Mouse (Mus musculus) E14TG2a.4 (cell line): Measurements from ENCODE around the gene Srarp.

Experiments
- H3K27me3 ChIP-seq: 2 replicates; pipeline ENCODE4 v1.6.1; 2014; ENCODE audit warnings: low read length, control low read depth; ENCODE audit not compliant: insufficient read depth
- H3K36me3 ChIP-seq: 2 replicates; pipeline ENCODE4 v1.6.1; 2014; ENCODE audit warnings: low read length, control low read depth; ENCODE audit not compliant: insufficient read depth
- H3K4me1 ChIP-seq: replicated peaks from 2 replicates; pipeline ENCODE4 v1.6.1; 2014; ENCODE audit warnings: low read depth, low read length, control low read depth
- H3K4me3 ChIP-seq: replicated peaks from 2 replicates; pipeline ENCODE4 v1.5.1; 2014; ENCODE audit warnings: mild to moderate bottlenecking, low read length
- H3K9me3 ChIP-seq: 2 replicates; pipeline ENCODE4 v1.6.1; 2014; ENCODE audit warnings: low read length, control low read depth
- CTCF ChIP-seq: conservative IDR thresholded peaks from 2 replicates; pipeline ENCODE4 v1.5.1; 2014; ENCODE audit warnings: low read length
- NANOG ChIP-seq: IDR thresholded peaks from 2 replicates; pipeline ENCODE4 v1.6.1; 2014; ENCODE audit warnings: borderline replicate concordance, low read length, mixed read lengths
- POU5F1 ChIP-seq: IDR thresholded peaks from 2 replicates; pipeline ENCODE4 v1.6.1; 2014; ENCODE audit warnings: low read length, borderline replicate concordance

Gene Srarp

DNA sequence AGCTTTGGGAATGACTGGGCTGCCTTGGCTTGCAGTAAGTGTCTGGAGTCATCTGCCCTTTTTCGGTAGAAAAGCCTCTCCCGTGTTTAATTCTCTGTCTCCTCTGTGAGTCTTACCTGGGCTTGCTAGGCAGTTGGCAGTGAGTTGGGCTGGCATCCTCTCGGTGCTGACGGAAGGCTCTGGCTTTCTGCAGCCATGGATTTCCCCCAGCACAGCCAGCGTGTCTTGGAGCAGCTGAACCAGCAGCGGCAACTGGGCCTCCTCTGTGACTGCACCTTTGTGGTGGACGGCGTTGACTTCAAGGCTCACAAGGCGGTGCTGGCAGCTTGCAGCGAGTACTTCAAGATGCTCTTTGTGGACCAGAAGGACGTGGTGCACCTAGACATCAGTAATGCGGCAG, 25.7 kb upstream of the Srarp start:
- H3K9me3 ChIP-seq = no peaks in the 10 kb centered on the region
- H3K36me3 ChIP-seq = peaks cover 63% of the 10 kb centered on the region
- TF ChIP-seq CTCF = no peak
- TF ChIP-seq NANOG = no peak
- no peak for TF ChIP-seq POU5F1
- no peak overlapping the region for H3K4me3 ChIP-seq
- H3K27me3 ChIP-seq = no peaks in the 10 kb centered on the region
- peaks cover 87% of the 10 kb centered on the region for H3K4me1 ChIP-seq

GRCm38 (mm10) chr4:141461088-141461487, 25.2 kb upstream of the Srarp start:
- peaks cover 87% of the 10 kb centered on the region for H3K4me1 ChIP-seq
- no peaks in the 10 kb centered on the region for H3K27me3 ChIP-seq
- H3K36me3 ChIP-seq = peaks cover 60% of the 10 kb centered on the region
- no peaks in the 10 kb centered on the region for H3K9me3 ChIP-seq
- H3K4me3 ChIP-seq = no peak overlapping the region
- TF ChIP-seq NANOG (no peak), POU5F1 (no peak), CTCF (no peak)

- no peak for TF ChIP-seq CTCF
- TF ChIP-seq NANOG = no peak
- no peak for TF ChIP-seq POU5F1
- H3K36me3 ChIP-seq = peaks cover 60% of the 10 kb centered on the region
- no peak overlapping the region for H3K4me3 ChIP-seq
- peaks cover 87% of the 10 kb centered on the region for H3K4me1 ChIP-seq
- H3K27me3 ChIP-seq = no peaks in the 10 kb centered on the region
- no peaks in the 10 kb centered on the region for H3K9me3 ChIP-seq
Observed at GRCm38 (mm10) chr4:141460481-141460880, 24.6 kb upstream of the Srarp start.

DNA sequence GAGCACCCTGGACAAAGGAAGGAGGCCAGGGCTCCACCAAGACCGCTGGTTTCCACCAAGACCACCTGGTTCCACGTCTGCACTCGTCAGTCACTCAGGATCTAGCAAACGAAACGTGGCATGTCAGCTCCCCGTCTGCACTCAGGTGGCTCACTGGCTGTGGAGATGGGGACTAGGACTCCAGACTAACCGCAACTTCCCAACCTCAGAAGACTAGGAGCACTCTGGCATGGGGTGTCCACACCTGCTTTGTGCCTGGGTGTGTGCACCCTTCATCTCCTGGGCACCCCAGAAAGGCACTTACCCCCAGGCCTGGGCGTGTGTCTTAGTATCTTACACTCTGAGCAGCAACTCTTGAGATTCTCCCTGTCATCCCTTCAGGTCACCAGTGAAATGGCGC, 23.9 kb upstream of the Srarp start:
- TF ChIP-seq POU5F1 (no peak), NANOG (no peak), CTCF (no peak)
- peaks cover 81% of the 10 kb centered on the region for H3K4me1 ChIP-seq
- peaks cover 57% of the 10 kb centered on the region for H3K36me3 ChIP-seq
- H3K4me3 ChIP-seq = no peak overlapping the region
- H3K9me3 ChIP-seq = no peaks in the 10 kb centered on the region
- H3K27me3 ChIP-seq = no peaks in the 10 kb centered on the region

DNA sequence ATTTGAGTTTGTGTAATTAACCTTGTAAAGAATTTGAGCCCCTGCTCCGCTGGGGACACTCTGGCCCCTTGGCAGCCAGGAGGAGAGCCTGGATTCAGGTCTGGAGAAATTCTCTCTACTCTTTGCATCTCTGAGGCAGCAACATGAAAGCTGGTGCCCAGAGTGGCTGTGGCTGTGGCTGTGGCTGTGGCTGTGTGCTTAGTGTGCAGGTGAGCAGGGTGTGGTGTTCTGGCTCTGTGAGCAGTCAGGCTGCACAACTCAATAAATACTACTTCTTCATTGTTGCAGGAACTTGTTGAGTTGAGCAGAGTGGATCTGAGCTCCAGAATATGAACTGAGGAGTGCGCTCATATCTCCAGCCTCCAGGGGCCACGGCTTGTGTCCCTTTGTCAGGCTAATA, 23.0 kb upstream of the Srarp start:
- Histone ChIP-seq H3K36me3 (peaks cover 55% of the 10 kb centered on the region), H3K27me3 (no peaks in the 10 kb centered on the region), H3K9me3 (no peaks in the 10 kb centered on the region), H3K4me3 (no peak overlapping the region), H3K4me1 (peaks cover 72% of the 10 kb centered on the region)
- TF ChIP-seq CTCF (no peak), NANOG (no peak), POU5F1 (no peak)

DNA sequence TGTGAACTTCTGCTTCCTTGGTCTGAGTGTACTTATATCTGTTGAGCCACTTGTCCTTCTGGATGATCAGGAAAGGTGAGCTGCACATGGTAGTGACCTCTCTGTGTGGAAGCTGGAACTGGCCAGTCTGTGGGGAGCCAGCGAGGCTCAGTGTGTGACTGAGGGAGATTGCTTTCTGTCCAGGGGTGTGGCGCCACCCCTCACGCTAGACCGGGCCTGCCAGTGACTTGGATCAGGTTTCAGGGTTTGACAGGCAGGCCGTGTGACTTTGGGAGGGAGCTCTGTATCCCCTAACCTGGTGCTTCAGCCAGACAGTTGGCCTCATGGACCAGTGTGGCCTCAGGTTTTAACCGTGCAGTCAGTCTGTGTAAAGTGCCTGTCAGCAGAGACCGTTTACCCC, 22.3 kb upstream of the Srarp start:
- Histone ChIP-seq H3K4me3 (no peak overlapping the region; the same call in 1 of the 2 replicates), H3K36me3 (peaks cover 52% of the 10 kb centered on the region), H3K9me3 (no peaks in the 10 kb centered on the region), H3K4me1 (peaks cover 66% of the 10 kb centered on the region), H3K27me3 (no peaks in the 10 kb centered on the region)
- no peak for TF ChIP-seq NANOG
- no peak for TF ChIP-seq CTCF
- TF ChIP-seq POU5F1 = no peak

DNA sequence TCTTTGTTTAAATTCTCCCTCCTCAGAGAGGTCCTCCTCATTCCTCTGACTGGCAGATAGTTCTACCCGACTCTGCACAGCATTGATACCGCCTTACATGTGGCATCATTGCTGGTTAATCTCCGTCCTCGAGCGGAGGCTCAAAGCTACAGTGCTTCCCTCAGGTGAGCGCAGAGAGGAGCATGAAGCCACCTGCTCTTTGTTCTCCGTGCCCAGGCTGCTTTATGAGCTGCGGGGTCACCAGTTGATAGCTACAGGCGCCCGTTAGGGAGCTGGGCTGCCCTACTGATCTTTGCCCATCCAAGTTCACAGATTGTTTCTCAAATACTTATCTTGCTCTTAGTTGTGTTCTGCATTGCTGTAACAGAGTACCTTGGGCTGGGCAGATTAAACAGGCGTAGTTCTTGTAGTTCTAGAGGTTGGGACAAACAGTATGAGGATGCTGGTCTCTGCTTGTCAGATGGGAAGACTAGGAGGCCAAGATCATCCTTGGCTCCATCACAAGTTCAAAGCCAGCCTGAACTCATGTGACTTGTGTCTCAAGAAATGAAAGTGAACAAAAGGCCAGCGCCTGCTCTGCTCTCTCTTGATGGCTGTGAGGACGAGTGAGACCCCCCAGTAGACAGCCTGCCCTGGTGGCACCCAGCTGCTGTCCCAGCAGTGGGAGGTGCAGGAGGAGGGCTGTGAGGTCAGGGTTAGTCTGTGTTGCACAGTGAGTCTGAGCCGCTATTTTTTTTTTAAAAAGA, 20.5 kb upstream of the Srarp start:
- H3K9me3 ChIP-seq = no peaks in the 10 kb centered on the region
- peaks cover 56% of the 10 kb centered on the region for H3K4me1 ChIP-seq
- no peaks in the 10 kb centered on the region for H3K27me3 ChIP-seq
- TF ChIP-seq POU5F1 (no peak), CTCF (no peak), NANOG (no peak)
- peaks cover 49% of the 10 kb centered on the region for H3K36me3 ChIP-seq
- no peak overlapping the region for H3K4me3 ChIP-seq

DNA sequence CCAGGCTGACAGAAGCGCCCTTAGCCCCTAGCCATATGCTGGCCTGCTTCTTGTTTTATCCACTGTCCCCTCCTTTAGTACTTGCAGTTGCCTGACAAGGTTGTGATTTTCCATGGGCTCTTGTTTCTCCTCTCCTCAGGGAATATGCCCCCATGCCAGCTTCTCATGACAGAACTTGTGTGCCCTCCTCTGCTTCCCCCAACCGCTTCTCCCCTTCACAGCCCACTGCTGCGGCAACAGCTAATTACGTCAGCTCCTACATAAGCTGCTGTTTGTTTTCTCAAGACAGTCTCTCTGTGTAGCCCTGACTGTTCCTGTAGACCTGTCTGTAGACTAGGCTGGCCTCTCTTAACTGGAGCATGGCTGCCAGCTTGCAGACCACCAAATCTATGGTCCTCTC, 19.6 kb upstream of the Srarp start:
- no peak overlapping the region for H3K4me3 ChIP-seq
- peaks cover 47% of the 10 kb centered on the region for H3K36me3 ChIP-seq
- H3K9me3 ChIP-seq = no peaks in the 10 kb centered on the region
- H3K4me1 ChIP-seq = peaks cover 53% of the 10 kb centered on the region
- TF ChIP-seq NANOG (no peak), CTCF (no peak), POU5F1 (no peak)
- no peaks in the 10 kb centered on the region for H3K27me3 ChIP-seq

GRCm38 (mm10) chr4:141454581-141455350, 18.9 kb upstream of the Srarp start:
- H3K4me3 ChIP-seq = no peak overlapping the region
- no peaks in the 10 kb centered on the region for H3K27me3 ChIP-seq
- no peaks in the 10 kb centered on the region for H3K9me3 ChIP-seq
- H3K36me3 ChIP-seq = peaks cover 42% of the 10 kb centered on the region
- no peak for TF ChIP-seq NANOG
- no peak for TF ChIP-seq POU5F1
- TF ChIP-seq CTCF = no peak
- peaks cover 50% of the 10 kb centered on the region for H3K4me1 ChIP-seq
